Mouse (Mus musculus): Measurements from ENCODE around the gene Fam118a.

GRCm38 (mm10) chr15:84997768-84998454, 30.8 kb upstream of the Fam118a start:
- TF ChIP-seq POLR2A (IDR thresholded peaks at IDR 0.05; ENCODE audit: low read depth, low read length) (no peak), CTCF (IDR thresholded peaks at IDR 0.05; ENCODE audit: extremely low read depth, insufficient read length, insufficient replicate concordance, low read depth, low read length) (no peak)

Measured in small intestine, adult 2 months (tissue).